Mouse (Mus musculus) hematopoietic stem cell, adult 5-6 weeks (primary cell): ENCODE measurements around the gene Faf2. TPM values are rescaled to one million over a fixed set of nuclear protein-coding genes. Genes with fewer than 3 reads are reported as not detected.

Experiments
- ATAC-seq, 2 experiments: fragments of 125-278 bp in 1 of 2; replicated peaks in 1 of 2; 2 replicates each; pipeline ENCODE4 v1.8.0; 2016 to 2017; ENCODE audit warnings: inconsistent platforms in 2 of 2, mild to moderate bottlenecking in 2 of 2, moderate number of reproducible peaks in 2 of 2, low read depth in 1 of 2, moderate TSS enrichment in 1 of 2; ENCODE audit not compliant: low FRiP score in 2 of 2, poor library complexity in 2 of 2, severe bottlenecking in 2 of 2, insufficient read depth in 1 of 2, low TSS enrichment in 1 of 2
- total RNA-seq: library from RNA; stranded (forward); fragments of 172-1452, 232-1000 nt; gene quantifications from 2 replicates; pipeline ENCODE4 v1.2.3, GENCODE M21; 2017

Faf2 gene
- total RNA-seq, 1 experiment from 2014 or later, result 51.6 TPM

DNA sequence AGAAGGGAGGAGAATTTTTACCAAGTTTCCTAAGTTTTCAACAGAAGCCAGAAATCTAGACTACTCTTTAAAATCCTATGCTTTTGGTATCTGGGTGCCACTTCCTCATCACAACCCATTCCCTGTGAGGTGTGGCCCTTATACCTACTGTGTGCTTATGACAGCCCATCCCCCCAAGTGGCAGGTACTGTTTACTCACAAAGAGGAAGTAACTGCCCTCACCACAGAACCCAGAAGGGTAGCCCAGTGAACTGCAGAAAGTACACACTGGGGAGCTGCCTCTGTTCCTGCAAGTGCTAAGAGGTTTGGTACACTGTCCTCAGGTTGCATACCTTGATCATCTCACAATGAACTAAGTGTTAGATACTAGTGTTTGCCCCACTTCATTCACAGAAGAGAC is 70.2 kb downstream of the Faf2 start:
- no peak for ATAC-seq

DNA sequence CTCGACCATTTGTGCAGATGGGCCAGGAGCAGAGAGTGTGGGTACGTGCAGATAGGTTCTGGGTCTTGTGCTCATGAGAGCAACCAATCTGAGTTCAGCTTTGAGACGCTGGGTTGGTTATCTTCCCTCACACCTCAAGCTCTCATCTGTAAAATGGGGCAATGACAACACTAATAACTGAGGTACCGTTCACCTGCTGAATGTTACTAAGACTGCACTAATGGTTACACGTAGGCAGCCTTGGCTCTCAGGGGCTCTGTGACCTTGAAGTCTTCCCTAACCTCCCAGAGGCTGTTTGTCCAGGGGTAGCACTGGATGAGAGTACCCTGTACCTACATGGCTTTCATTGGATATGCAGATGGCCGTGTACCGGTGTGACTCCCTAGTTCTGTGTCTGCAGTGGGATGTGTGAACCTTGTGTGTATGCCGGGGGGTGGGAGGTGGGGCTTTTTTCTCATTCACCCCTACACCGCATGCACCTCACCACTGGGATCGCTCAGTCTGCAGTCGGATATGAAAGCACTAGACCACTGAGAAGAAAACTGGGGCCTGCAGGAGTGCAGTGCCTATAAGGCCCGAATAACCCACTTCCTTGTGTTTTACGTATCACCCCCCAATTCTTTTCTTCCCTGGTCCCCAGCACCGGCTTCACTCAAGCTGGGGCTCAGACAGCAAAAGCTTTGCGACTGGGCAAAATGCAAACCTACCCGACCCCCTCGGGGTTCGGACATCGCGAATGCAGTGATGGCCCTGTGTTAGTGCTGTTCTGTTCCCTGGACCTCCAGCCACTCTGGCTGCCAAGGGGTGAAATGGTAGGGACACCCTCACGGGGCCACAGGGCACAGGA is 71.3 kb downstream of the Faf2 start:
- ATAC-seq, result no peak

DNA sequence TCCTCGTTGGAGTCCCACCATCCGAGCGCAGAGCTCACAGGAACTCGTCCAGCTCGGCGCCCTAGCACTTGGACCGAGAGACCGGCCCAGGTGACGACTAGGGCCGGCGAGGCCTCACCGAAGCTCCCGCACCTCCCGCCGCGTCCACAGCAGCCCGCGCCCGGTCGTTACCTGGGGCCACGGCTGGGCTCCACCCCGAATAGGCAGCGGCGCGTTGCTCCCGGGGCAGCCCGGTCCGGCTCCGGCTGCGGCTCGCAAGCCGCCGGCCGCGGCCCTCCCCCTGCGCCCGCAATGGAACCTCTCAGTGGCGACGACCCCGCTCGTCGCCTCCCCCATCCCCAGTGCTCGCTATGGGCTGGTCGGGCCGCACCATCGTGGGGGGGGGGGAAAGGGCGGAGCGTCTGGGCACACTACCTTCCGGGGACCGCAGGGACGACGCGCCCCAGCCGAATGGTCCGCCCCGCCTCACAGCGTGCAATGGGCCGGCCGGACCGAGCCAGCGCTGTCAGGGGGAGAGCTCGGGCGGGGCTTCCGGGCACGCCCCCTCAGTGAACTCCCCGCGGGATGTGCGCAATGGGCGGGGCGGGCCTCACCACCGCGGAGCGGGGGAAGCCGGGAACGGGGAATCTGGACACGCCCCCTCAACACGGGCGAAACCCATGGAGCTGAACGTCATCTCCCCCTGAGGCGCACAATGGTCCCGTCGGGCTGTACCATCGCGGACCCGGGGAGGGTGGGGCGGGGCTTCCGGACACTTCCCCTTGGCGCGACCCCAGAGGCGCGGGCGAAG is 72.2 kb downstream of the Faf2 start, which contains the start of gene Rnf44:
Gene Rnf44, minus strand, starts transcription at position 350 of the 790 bp plus-strand sequence.
- peak; percentile 90 for ATAC-seq

DNA sequence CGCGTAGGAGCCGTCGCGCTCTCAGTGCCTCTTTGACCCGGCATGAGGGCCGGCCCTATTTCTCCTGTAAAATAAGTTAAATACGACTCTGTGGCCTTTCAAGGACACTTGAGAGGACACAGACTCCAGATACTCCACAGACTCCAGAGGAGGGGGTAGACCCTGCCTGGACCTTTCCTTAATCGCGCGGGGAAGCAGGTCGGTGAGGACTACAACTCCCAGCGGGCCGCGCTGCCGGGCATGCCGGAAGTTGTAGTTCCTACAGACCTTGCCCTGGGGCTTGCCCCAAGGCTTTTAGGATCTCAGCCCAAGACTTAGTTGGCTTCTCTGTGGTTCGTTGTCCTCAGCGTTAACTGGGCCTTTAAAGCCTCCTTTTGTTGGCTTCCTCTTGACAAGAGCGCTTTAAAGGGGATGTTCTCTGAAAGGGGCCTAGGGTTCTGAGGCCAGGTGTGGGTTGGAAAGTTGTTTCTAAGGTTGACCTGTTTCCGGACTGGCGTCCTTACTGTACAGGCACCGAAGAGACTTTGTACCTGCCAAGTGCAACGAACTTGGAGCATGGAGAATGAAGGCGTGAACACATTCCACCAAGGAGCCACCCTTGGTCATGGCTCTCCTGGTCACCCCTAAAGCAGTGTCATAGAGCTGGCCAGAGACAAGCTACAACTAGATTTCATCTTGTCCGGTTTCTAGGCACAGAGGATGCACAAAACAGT is 72.9 kb downstream of the Faf2 start:
- ATAC-seq, result peak; percentile 67 to 70

DNA sequence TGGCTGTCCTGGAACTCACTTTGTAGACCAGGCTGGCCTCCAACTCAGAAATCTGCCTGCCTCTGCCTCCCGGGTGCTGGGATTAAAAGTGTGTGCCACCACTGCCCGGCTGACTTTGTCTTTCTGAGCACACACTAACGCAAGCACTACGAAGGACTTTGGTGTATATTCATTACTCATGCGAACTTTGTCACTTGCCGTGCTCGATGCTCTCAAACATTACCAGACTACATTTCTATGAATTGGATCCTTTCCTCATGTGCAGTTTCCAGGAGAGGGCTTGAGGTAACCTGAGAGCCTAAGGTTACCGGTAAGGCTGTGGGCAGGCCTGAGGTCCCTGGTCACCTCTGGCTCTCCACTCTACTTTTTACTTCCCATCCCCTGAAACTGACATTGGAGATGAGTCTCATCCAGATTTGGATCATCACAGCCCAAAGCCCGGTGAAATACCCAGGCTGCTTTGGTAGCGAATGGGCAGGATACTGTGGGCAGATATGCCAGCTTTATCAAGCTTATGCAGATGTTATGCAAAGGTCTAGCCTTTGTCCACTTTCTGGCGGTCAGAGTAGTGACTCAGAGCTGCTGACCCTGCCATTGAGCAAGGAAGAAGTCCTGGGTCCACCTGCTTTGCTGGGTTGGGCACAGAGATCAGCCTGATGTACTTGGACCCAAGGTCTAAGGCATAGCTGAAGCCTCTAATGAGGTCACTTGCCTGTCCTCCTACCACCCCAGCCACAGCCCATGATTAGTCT is 74.1 kb downstream of the Faf2 start:
- no peak for ATAC-seq

DNA sequence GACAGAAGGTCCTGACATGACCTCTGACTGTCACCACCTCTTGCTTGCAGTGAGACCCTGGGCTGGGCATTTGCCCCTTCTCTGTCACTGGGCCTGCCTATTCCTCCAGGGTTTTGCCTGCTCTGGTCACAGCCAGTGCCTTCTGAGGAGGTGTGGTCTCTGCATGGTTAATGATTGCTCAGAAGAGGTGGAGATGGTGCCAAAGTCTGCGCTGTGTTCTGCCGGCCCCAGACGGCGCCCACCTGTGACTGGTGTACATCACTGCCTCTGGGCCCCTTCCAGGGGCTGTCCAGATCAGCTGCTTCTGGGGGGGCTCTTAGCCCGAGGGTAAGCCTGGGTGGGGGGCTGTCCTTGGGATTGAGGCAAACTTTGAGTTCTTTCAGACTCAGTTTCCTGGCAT is 79.7 kb downstream of the Faf2 start, which contains the start of gene Cdhr2:
Gene Cdhr2, plus strand, starts transcription at position 219 of the 400 bp plus-strand sequence.
- no peak for ATAC-seq

DNA sequence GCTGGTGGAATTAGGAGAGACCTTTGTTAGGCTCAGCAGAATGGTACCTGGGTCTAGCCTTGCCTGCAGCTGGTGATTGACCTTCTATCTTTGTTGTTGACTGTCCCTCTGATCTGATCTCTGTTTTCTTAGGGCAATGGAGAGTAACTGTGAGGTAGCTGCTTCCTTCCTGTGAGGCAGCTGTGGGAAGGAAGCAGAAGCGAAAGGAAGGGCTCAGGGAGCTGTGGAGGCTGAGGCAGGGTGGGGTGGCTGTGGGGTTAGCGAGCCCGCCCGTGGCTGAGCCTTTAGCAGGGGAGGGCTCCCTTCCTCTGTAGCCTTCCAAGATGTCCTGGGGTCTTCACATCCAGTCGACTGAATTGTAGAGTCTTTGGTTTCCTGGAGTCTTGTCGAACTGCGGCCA is 80.9 kb downstream of the Faf2 start:
- no peak for ATAC-seq

DNA sequence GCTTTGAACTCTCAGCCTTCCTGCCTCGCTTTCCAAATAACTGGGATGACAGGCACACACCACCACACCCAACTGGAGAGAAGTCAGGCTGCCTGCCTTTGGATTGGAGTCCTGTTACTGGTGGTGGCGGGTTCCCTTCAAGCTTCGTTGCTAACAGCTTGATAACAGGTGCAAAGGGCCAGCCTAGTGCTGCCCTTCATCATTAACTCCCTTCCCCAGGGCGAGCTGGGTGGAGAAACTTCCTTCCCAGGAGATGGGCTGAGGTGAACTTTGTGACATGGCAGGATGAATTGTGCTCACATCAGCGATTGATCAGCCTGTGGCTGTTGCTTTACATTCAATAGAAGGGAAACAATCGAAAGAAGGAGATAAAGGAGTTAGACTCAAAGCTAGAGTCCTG is 83.3 kb downstream of the Faf2 start:
- no peak for ATAC-seq

DNA sequence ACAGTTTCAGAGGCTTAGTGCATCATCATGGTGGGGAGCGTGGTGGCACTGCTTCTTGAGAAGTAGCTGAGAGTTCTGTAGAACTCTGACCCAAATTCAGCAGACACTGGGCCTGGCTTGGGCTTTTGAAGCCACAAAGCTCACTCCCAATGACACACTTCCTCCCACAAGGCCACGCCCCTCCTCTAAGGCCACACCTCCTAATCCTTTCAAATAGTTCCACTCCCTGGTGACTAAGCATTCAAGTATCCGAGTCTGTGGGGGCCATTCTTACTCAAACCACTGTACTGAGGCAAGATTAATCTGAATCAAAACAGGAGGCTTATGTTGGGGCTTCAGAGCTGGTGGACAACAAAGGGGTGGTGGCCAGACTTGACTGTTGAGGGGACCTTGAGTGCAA is 89.3 kb downstream of the Faf2 start:
- ATAC-seq, result no peak

Other genes starting within 250 kb of the Faf2 start
- gene Thoc3, start 152.9 kb upstream of the Faf2 start, total RNA-seq, result 29.4 and 56.5 TPM in 2 replicates
- gene Simc1, start 118.0 kb upstream of the Faf2 start, total RNA-seq, result 11.4 and 13.7 TPM in 2 replicates
- 20.8 and 27.9 TPM in 2 replicates for gene 4833439L19Rik, start 56.3 kb upstream of the Faf2 start, total RNA-seq
- 9.3 and 9.9 TPM in 2 replicates for gene Arl10, start 46.8 kb upstream of the Faf2 start, total RNA-seq
- gene Nop16, start 31.7 kb upstream of the Faf2 start, total RNA-seq, result 56.9 and 59.5 TPM in 2 replicates
- gene Higd2a, start 31.6 kb upstream of the Faf2 start, total RNA-seq, result 36.7 and 40.1 TPM in 2 replicates
- 30.5 and 40.7 TPM in 2 replicates for gene Cltb, start 10.4 kb upstream of the Faf2 start, total RNA-seq
- gene Rnf44, start 72.1 kb downstream of the Faf2 start, total RNA-seq, result 24.5 and 44.4 TPM in 2 replicates
- gene Cdhr2, start 79.7 kb downstream of the Faf2 start, total RNA-seq, result not detected in 2 replicates
- gene Gprin1, start 128.1 kb downstream of the Faf2 start, total RNA-seq, result not detected in 2 replicates
- gene Sncb, start 144.8 kb downstream of the Faf2 start, total RNA-seq, result not detected in 2 replicates
- gene Eif4e1b, start 162.2 kb downstream of the Faf2 start, total RNA-seq, result not detected in 2 replicates
- 1.3 TPM in 1 of 2 replicates, not detected in the other for gene Tspan17, start 167.6 kb downstream of the Faf2 start, total RNA-seq